Mouse (Mus musculus) CH12.LX (cell line): ENCODE measurements at regions not wholly inside any gene's neighbourhood (a gene's known extent, or its start where the extent isn't known, plus 50 kb on each side); places are given as distances from the start of the nearest gene placed in this dataset.

Source experiments
- DNase-seq: peaks from one replicate; pipeline ENCODE4 v3.0.0-alpha.2; 2013; ENCODE audit errors: extremely low read depth
- H3K27ac ChIP-seq: 2 replicates; pipeline ENCODE4 v1.5.1; 2012; ENCODE audit warnings: low read depth, mild to moderate bottlenecking, control low read depth, moderate library complexity; ENCODE audit not compliant: insufficient read depth
- H3K27me3 ChIP-seq: replicated peaks from 2 replicates; pipeline ENCODE3; 2012; ENCODE audit warnings: inconsistent platforms
- H3K36me3 ChIP-seq, 2 experiments: replicated peaks in 1 of 2; 2 replicates each; pipeline versions ENCODE3 to v1.6.1; 2012; ENCODE audit warnings: inconsistent platforms in 1 of 2, low read length in 1 of 2, mild to moderate bottlenecking in 1 of 2, mixed read lengths in 1 of 2, moderate library complexity in 1 of 2; ENCODE audit not compliant: control insufficient read depth in 1 of 2, insufficient read depth in 1 of 2
- H3K4me1 ChIP-seq, 2 experiments: 2 replicates each; pipeline ENCODE4 v1.6.1; 2012; ENCODE audit warnings: inconsistent platforms in 1 of 2, moderate library complexity in 1 of 2; ENCODE audit not compliant: insufficient read depth in 2 of 2, control insufficient read depth in 1 of 2
- H3K4me2 ChIP-seq: 2 replicates; pipeline ENCODE4 v1.6.1; 2012; ENCODE audit warnings: low read depth, mild to moderate bottlenecking, control low read depth; ENCODE audit not compliant: poor library complexity, insufficient read depth, severe bottlenecking
- H3K4me3 ChIP-seq, 3 experiments: fragments of 150-350 bp in 1 of 3; sonication (generic) in 1 of 3; replicated peaks in 1 of 3; 2 replicates each; pipeline versions ENCODE3 to v1.5.1; 2011 to 2012; ENCODE audit warnings: low read depth in 2 of 3, low read length in 2 of 3, mild to moderate bottlenecking in 2 of 3, moderate library complexity in 2 of 3, control low read depth in 1 of 3, improper control_type of control experiment in 1 of 3, inconsistent platforms in 1 of 3, mixed read lengths in 1 of 3; ENCODE audit not compliant: poor library complexity in 1 of 3
- H3K79me2 ChIP-seq: replicated peaks from 2 replicates; pipeline ENCODE4 v1.6.1; 2012; ENCODE audit warnings: mild to moderate bottlenecking, moderate library complexity; ENCODE audit not compliant: control insufficient read depth, poor library complexity, insufficient read depth, severe bottlenecking; ENCODE audit errors: extremely low read depth
- H3K9ac ChIP-seq: 2 replicates; pipeline ENCODE4 v1.6.1; 2012; ENCODE audit warnings: low read depth, mild to moderate bottlenecking, control low read depth, moderate library complexity; ENCODE audit not compliant: insufficient read depth
- H3K9me3 ChIP-seq: replicated peaks from 2 replicates; pipeline ENCODE3; 2012; ENCODE audit warnings: low read length, inconsistent platforms, mixed read lengths
- BHLHE40 ChIP-seq: IDR thresholded peaks from 2 replicates; pipeline ENCODE4 v1.6.1; 2011; ENCODE audit warnings: mild to moderate bottlenecking, low read depth, low read length, improper control_type of control experiment
- CHD2 ChIP-seq: IDR thresholded peaks from 2 replicates; pipeline ENCODE4 v1.6.1; 2011; ENCODE audit warnings: low read length, improper control_type of control experiment
- GABPA ChIP-seq: IDR thresholded peaks from 2 replicates; pipeline ENCODE4 v1.6.1; 2012; ENCODE audit warnings: low read depth, low read length, improper control_type of control experiment, inconsistent platforms; ENCODE audit not compliant: insufficient replicate concordance
- KAT2A ChIP-seq: IDR thresholded peaks from 2 replicates; pipeline ENCODE4 v1.6.1; 2012; ENCODE audit warnings: low read length, improper control_type of control experiment, inconsistent platforms; ENCODE audit not compliant: insufficient replicate concordance
- MAZ ChIP-seq: IDR thresholded peaks from 2 replicates; pipeline ENCODE4 v1.6.1; 2012; ENCODE audit warnings: low read depth, mild to moderate bottlenecking, inconsistent platforms, low read length, improper control_type of control experiment, moderate library complexity
- MYC ChIP-seq: IDR thresholded peaks from 2 replicates; pipeline ENCODE4 v1.6.1; 2011; ENCODE audit warnings: low read depth, mild to moderate bottlenecking, improper control_type of control experiment, low read length
- PAX5 ChIP-seq: IDR thresholded peaks from 2 replicates; pipeline ENCODE4 v1.6.1; 2012; ENCODE audit warnings: low read length, inconsistent platforms, mixed read lengths
- RCOR1 ChIP-seq: conservative IDR thresholded peaks from 2 replicates; pipeline ENCODE4 v1.6.1; 2012; ENCODE audit warnings: low read depth, mild to moderate bottlenecking, inconsistent platforms, low read length, improper control_type of control experiment
- SIN3A ChIP-seq: IDR thresholded peaks from 2 replicates; pipeline ENCODE4 v1.6.1; 2012; ENCODE audit warnings: low read length, improper control_type of control experiment, inconsistent platforms
- TBP ChIP-seq: conservative IDR thresholded peaks from 2 replicates; pipeline ENCODE4 v1.6.1; 2011; ENCODE audit warnings: low read depth, low read length, improper control_type of control experiment
- TCF12 ChIP-seq: IDR thresholded peaks from 2 replicates; pipeline ENCODE4 v1.6.1; 2014; ENCODE audit warnings: low read depth, mild to moderate bottlenecking, inconsistent platforms, low read length, improper control_type of control experiment
- UBTF ChIP-seq: IDR thresholded peaks from 2 replicates; pipeline ENCODE4 v1.6.1; 2012; ENCODE audit warnings: low read depth, mild to moderate bottlenecking, inconsistent platforms, low read length, improper control_type of control experiment, moderate library complexity
- ZMIZ1 ChIP-seq: IDR thresholded peaks from 2 replicates; pipeline ENCODE4 v1.6.1; 2012; ENCODE audit warnings: low read depth, mild to moderate bottlenecking, inconsistent platforms, low read length, improper control_type of control experiment
- ZNF384 ChIP-seq: IDR thresholded peaks from 2 replicates; pipeline ENCODE4 v1.6.1; 2012; ENCODE audit warnings: low read depth, low read length, improper control_type of control experiment, inconsistent platforms
- dilution Hi-C: fragments of 300-500 bp; cut with MboI; formaldehyde crosslinking; loops from 2 replicates; pipeline ENCODE4 v1.14.3; 2020; ENCODE audit warnings: low sequenced_read_pairs; ENCODE audit not compliant: extremely low pct_unique_long_range_greater_than_20kb, extremely low pct_ligation_motif_present
- in situ Hi-C: fragments of 300-500 bp; cut with MboI; formaldehyde crosslinking; loops from 3 replicates; pipeline ENCODE4 v1.14.3; 2019; ENCODE audit warnings: low sequenced_read_pairs, low pct_ligation_motif_present, low pct_unique_long_range_greater_than_20kb, mixed read lengths

- dilution Hi-C loops (no loop called here), in situ Hi-C loops (no loop called here)
- H3K4me1 ChIP-seq: no peaks in the 10 kb centered on the region
- H3K27me3 ChIP-seq: no peaks in the 10 kb centered on the region
- TF ChIP-seq UBTF: no peak
- no peak for TF ChIP-seq CHD2
- no peak for TF ChIP-seq TCF12
- no peak for TF ChIP-seq GABPA
- TF ChIP-seq ZNF384: no peak
- no peak for TF ChIP-seq SIN3A
- no peak overlapping the region for H3K9ac ChIP-seq
- H3K4me2 ChIP-seq: no peak overlapping the region
- no peak overlapping the region for H3K27ac ChIP-seq
- H3K4me3 ChIP-seq: no peak overlapping the region
- no peaks in the 10 kb centered on the region for H3K36me3 ChIP-seq
- no peaks in the 10 kb centered on the region for H3K9me3 ChIP-seq
- H3K79me2 ChIP-seq: no peaks in the 10 kb centered on the region
- no peak for DNase-seq
Observed at GRCm38 (mm10) chr2:108755821-108756220, 524.7 kb upstream of the Kif18a start.

- Histone ChIP-seq H3K4me2 (no peak overlapping the region), H3K4me1 (no peaks in the 10 kb centered on the region), H3K4me3 (no peak overlapping the region), H3K79me2 (no peaks in the 10 kb centered on the region), H3K9ac (no peak overlapping the region), H3K27me3 (no peaks in the 10 kb centered on the region), H3K27ac (no peak overlapping the region), H3K36me3 (no peaks in the 10 kb centered on the region), H3K9me3 (no peaks in the 10 kb centered on the region)
- dilution Hi-C loops (no loop called here), in situ Hi-C loops (no loop called here)
- no peak for DNase-seq
- no peak for TF ChIP-seq PAX5
Observed at GRCm38 (mm10) chr2:108756251-108756650, 524.3 kb upstream of the Kif18a start.

DNA sequence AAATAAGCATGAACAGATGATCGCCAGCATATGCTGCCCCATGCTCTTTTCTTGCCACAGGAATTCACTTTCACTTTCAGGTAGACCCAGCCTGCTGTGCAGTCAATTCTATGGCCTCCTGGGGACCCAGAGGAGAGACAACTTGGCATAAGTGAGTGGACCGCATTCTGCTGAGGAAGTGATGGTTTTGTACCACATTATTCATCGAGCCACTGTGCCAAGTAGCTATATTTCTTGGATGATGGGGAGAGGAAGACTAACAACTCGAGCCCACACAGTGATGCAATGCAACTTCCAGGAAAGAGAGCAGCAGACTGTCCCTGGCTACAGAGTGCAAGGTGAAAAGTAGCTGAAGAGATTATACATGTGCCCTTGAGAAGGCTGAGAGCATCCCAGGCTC lies 515.8 kb upstream of the Kif18a start:
- DNase-seq: peak; percentile 51
- in situ Hi-C loops: no loop called here
- Histone ChIP-seq H3K4me2 (peak overlapping the region; percentile 60; the same call in 1 of the 2 replicates), H3K27ac (no peak overlapping the region), H3K79me2 (no peaks in the 10 kb centered on the region), H3K9me3 (no peaks in the 10 kb centered on the region), H3K4me3 (no peak overlapping the region), H3K27me3 (no peaks in the 10 kb centered on the region), H3K36me3 (no peaks in the 10 kb centered on the region), H3K9ac (no peak overlapping the region), H3K4me1 (peaks cover 0 to 9% of the 10 kb centered on the region in 2 experiments; a peak in 2 of 4 replicates)
- dilution Hi-C loops: no loop called here
- TF ChIP-seq TCF12 (no peak), KAT2A (no peak), MAZ (no peak), TBP (no peak), MYC (no peak), RCOR1 (no peak), BHLHE40 (no peak), ZMIZ1 (no peak), SIN3A (no peak)
